Mouse (Mus musculus) stomach, postnatal 0 days (tissue): ENCODE data around the gene Olfr1348. TPM values are rescaled to one million over a fixed set of nuclear protein-coding genes. Genes with fewer than 3 reads are reported as not detected.
"Not testable (repeated sequence)": the region's sequence is repeated elsewhere in the genome, so short reads cannot be mapped to it uniquely, and the experiment has no call there.

ENCODE experiments used
- ATAC-seq: fragments of 200-750 bp; cut with Nextera tagmentation; 2 replicates; pipeline ENCODE4 v1.8.0; 2017; ENCODE audit not compliant: low FRiP score, low TSS enrichment
- DNase-seq: peaks from one replicate; pipeline ENCODE4 v3.0.0-alpha.2; 2016; ENCODE audit warnings: low spot score
- H3K27ac ChIP-seq: fragments of 300-500 bp; sonication (generic); replicated peaks from 2 replicates; pipeline ENCODE4 v1.5.1; 2014; ENCODE audit warnings: mild to moderate bottlenecking, control low read depth
- H3K27me3 ChIP-seq: fragments of 300-500 bp; sonication (generic); 2 replicates; pipeline ENCODE4 v1.6.1; 2014; ENCODE audit warnings: low read length; ENCODE audit not compliant: control insufficient read depth, insufficient read depth
- H3K36me3 ChIP-seq: fragments of 300-500 bp; sonication (generic); 2 replicates; pipeline ENCODE4 v1.6.1; 2014; ENCODE audit warnings: low read length, mixed read lengths; ENCODE audit not compliant: control insufficient read depth, insufficient read depth
- H3K4me1 ChIP-seq: fragments of 300-500 bp; sonication (generic); replicated peaks from 2 replicates; pipeline ENCODE4 v1.6.1; 2014; ENCODE audit warnings: antibody characterized with exemption; ENCODE audit not compliant: control insufficient read depth, insufficient read depth
- H3K4me2 ChIP-seq: fragments of 300-500 bp; sonication (generic); replicated peaks from 2 replicates; pipeline ENCODE4 v1.6.1; 2014; ENCODE audit warnings: low read depth, mild to moderate bottlenecking, control low read depth, moderate library complexity
- H3K4me3 ChIP-seq: fragments of 300-500 bp; sonication (generic); 2 replicates; pipeline ENCODE4 v1.5.1; 2014; ENCODE audit warnings: low read depth, low read length, control low read depth
- H3K9ac ChIP-seq: fragments of 300-500 bp; sonication (generic); 2 replicates; pipeline ENCODE4 v1.6.1; 2014; ENCODE audit warnings: mild to moderate bottlenecking, low read length, control low read depth, mixed read lengths
- H3K9me3 ChIP-seq: fragments of 300-500 bp; sonication (generic); 2 replicates; pipeline ENCODE4 v1.6.1; 2016; ENCODE audit warnings: low read length; ENCODE audit not compliant: control insufficient read depth
- CTCF ChIP-seq: IDR thresholded peaks from 2 replicates; pipeline ENCODE4 v1.5.1; 2016; ENCODE audit warnings: antibody characterized with exemption, low read depth, mild to moderate bottlenecking, moderate library complexity
- EP300 ChIP-seq: optimal IDR thresholded peaks from 2 replicates; pipeline ENCODE3; 2016; ENCODE audit warnings: antibody characterized with exemption
- WGBS: fragments of 180-500 bp; shearing (Covaris S2); extraction: QIAGEN DNeasy Blood & Tissue Kit; methylation state at CpG from one replicate; pipeline ENCODE4 v1.1.7; 2014; 5-methylcytosine and 5-hydroxymethylcytosine counted together
- polyA plus RNA-seq: library from polyadenylated mRNA; unstranded; fragments of >200 nt; fragmentation: Nextera tagmentation; extraction: Ambion mirVana; gene quantifications from 2 replicates; pipeline ENCODE4 v1.2.1, GENCODE M21; 2015

Olfr1348 gene
- polyA plus RNA-seq, 1 experiment from 2014 or later, result not detected

DNA sequence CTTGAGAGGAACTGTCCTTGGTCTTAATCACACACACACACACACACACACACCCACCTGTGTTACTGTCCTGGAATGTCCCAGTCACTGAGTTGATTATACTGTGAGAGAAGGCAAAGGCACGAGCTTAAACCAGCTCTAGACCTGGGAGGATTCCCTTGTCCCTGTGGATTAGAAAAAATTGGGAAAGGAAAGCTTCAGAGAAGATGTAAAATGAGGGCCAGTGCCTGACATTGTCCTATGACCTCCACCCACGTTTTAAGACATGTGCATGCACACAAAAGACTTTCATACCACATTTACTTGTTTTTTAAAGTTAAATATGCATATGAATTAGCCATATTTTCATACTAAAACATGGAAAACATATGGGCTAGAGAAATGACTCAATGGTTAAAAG, 21.7 kb downstream of the Olfr1348 start, which contains the start of gene Olfr5:
TSS of gene Olfr5 (minus strand) at position 101 of the 400 bp plus-strand sequence.
- Histone ChIP-seq H3K9ac (no peak within 1 kb of the TSS), H3K9me3 (no peaks in the 10 kb centered on the region), H3K27me3 (no peaks in the 10 kb centered on the region), H3K4me2 (no peak within 1 kb of the TSS), H3K27ac (no peak within 1 kb of the TSS), H3K4me3 (no peak within 1 kb of the TSS), H3K4me1 (no peaks in the 10 kb centered on the region), H3K36me3 (no peaks in the 10 kb centered on the region)
- TF ChIP-seq EP300, result no peak
- TF ChIP-seq CTCF, result no peak
- ATAC-seq (no peak), DNase-seq (no peak)
- 14% methylated on average over 2 of the region's 2 CpGs for WGBS

GRCm38 (mm10) chr7:6477633-6478032, 30.9 kb downstream of the Olfr1348 start:
- H3K27ac ChIP-seq, ATAC-seq, H3K4me2 ChIP-seq, H3K4me3 ChIP-seq, H3K4me1 ChIP-seq, H3K27me3 ChIP-seq, H3K9ac ChIP-seq, H3K9me3 ChIP-seq, DNase-seq, H3K36me3 ChIP-seq: not testable (repeated sequence)
- 48% methylated on average over 2 of the region's 2 CpGs for WGBS

GRCm38 (mm10) chr7:6466951-6467350, 41.6 kb downstream of the Olfr1348 start, which contains the start of gene Olfr1346:
Gene Olfr1346, plus strand, starts transcription at chr7:6467101.
- no peak within 1 kb of the TSS for H3K4me3 ChIP-seq
- ATAC-seq (no peak), DNase-seq (no peak)
- no peaks in the 10 kb centered on the region for H3K9me3 ChIP-seq
- no peak within 1 kb of the TSS for H3K4me2 ChIP-seq
- H3K4me1 ChIP-seq, result no peaks in the 10 kb centered on the region
- H3K9ac ChIP-seq, result no peak within 1 kb of the TSS
- H3K27me3 ChIP-seq, result no peaks in the 10 kb centered on the region
- TF ChIP-seq EP300, result no peak
- no peak for TF ChIP-seq CTCF
- no peaks in the 10 kb centered on the region for H3K36me3 ChIP-seq
- H3K27ac ChIP-seq, result no peak within 1 kb of the TSS

DNA sequence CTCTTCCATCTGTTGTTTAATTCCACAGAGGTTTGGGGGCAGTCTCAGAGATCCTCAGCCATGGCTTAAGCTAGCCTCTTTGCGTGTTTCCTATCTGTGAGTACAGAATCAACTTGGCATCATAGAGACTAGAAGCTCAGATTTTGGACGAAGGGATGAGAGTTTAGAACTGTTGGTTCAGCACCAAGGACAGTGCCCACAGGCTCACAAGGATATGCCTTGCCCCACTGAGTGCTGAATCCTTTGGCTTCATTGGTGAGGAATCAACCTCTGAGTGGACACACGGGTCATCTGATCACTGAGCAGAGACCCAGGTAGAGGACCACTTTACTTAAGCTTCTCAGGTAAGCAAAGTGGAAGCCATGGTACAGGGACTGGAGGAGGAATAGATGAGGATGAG, 52.1 kb downstream of the Olfr1348 start:
- H3K27ac ChIP-seq, result no peak overlapping the region
- no peaks in the 10 kb centered on the region for H3K27me3 ChIP-seq
- no peaks in the 10 kb centered on the region for H3K9me3 ChIP-seq
- H3K4me2 ChIP-seq, result no peak overlapping the region
- no peak for TF ChIP-seq CTCF
- TF ChIP-seq EP300, result no peak
- no peak overlapping the region for H3K9ac ChIP-seq
- no peak for ATAC-seq
- WGBS, result 41% methylated on average over 3 of the region's 3 CpGs
- no peaks in the 10 kb centered on the region for H3K36me3 ChIP-seq
- H3K4me1 ChIP-seq, result no peaks in the 10 kb centered on the region
- no peak for DNase-seq
- no peak overlapping the region for H3K4me3 ChIP-seq

DNA sequence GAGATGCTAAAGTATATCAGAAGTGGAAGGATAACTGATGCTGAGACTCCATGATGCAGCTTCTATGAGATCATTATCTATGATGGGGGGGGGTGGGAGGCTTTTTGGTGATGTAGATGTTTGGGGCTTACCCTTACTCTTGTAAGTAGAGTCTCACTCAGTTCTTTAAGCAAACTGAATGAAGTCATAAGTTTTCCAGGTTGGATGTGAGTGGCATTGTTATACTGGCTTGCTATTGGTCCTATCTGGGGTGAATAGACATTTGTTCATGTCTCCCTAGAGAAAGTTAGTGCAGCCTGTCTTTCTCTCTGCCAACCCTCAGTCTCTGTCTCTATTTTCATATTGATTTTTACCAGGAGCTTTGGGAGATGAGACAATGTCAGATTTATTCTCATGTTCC, 52.7 kb downstream of the Olfr1348 start, which contains the start of gene Olfr1336:
TSS of gene Olfr1336 (plus strand) at position 301 of the 400 bp plus-strand sequence.
- Histone ChIP-seq H3K36me3 (no peaks in the 10 kb centered on the region), H3K9me3 (no peaks in the 10 kb centered on the region), H3K4me3 (no peak within 1 kb of the TSS), H3K27ac (no peak within 1 kb of the TSS), H3K4me1 (no peaks in the 10 kb centered on the region), H3K9ac (no peak within 1 kb of the TSS), H3K4me2 (no peak within 1 kb of the TSS), H3K27me3 (no peaks in the 10 kb centered on the region)
- TF ChIP-seq CTCF (no peak), EP300 (no peak)
- DNase-seq (no peak), ATAC-seq (no peak)

Other genes starting within 250 kb of the Olfr1348 start
- gene Zfp667, start 222.2 kb downstream of the Olfr1348 start, polyA plus RNA-seq, result 5.2 and 5.4 TPM in 2 replicates
- gene Zfp583, start 177.5 kb downstream of the Olfr1348 start, polyA plus RNA-seq, result 1.9 and 2.0 TPM in 2 replicates
- gene Gm3854, start 165.0 kb downstream of the Olfr1348 start, polyA plus RNA-seq, result 0.35 and 0.41 TPM in 2 replicates
- gene Zfp78, start 145.5 kb downstream of the Olfr1348 start, polyA plus RNA-seq, result 1.0 and 1.9 TPM in 2 replicates
- gene Zfp28, start 125.5 kb downstream of the Olfr1348 start, polyA plus RNA-seq, result 2.4 and 2.6 TPM in 2 replicates
- gene Smim17, start 110.0 kb downstream of the Olfr1348 start, polyA plus RNA-seq, result 0.02 and 0.10 TPM in 2 replicates
- not detected in 2 replicates for gene Gm20715, start 98.5 kb downstream of the Olfr1348 start, polyA plus RNA-seq
- not detected in 2 replicates for gene Olfr1344, start 70.1 kb downstream of the Olfr1348 start, polyA plus RNA-seq
- not detected in 2 replicates for gene Olfr1336, start 52.6 kb downstream of the Olfr1348 start, polyA plus RNA-seq
- gene Olfr1346, start 41.6 kb downstream of the Olfr1348 start, polyA plus RNA-seq, result not detected in 2 replicates
- gene Olfr5, start 21.8 kb downstream of the Olfr1348 start, polyA plus RNA-seq, result not detected in 2 replicates
- not detected in 2 replicates for gene Olfr1347, start 9.0 kb downstream of the Olfr1348 start, polyA plus RNA-seq
- 0.02 TPM in 1 of 2 replicates, not detected in the other for gene Olfr1349, start 14.2 kb upstream of the Olfr1348 start, polyA plus RNA-seq
- gene Olfr1350, start 56.1 kb upstream of the Olfr1348 start, polyA plus RNA-seq, result not detected in 2 replicates
- gene Zim1, start 187.7 kb upstream of the Olfr1348 start, polyA plus RNA-seq, result 1.6 and 1.9 TPM in 2 replicates
- 26.0 and 26.8 TPM in 2 replicates for gene Peg3, start 221.7 kb upstream of the Olfr1348 start, polyA plus RNA-seq
- gene Usp29, start 221.8 kb upstream of the Olfr1348 start, polyA plus RNA-seq, result 1.0 and 1.4 TPM in 2 replicates